Mouse (Mus musculus) limb, embryonic 15.5 days (tissue): ENCODE data around the gene Traip. TPM values are rescaled to one million over a fixed set of nuclear protein-coding genes. Genes with fewer than 3 reads are reported as not detected.
A peak's percentile ranks its signal among the peaks of the same experiment; 100 is the strongest.

ENCODE experiments used
- ATAC-seq: fragments of 200-750 bp; cut with Nextera tagmentation; 2 replicates; pipeline ENCODE4 v1.8.0; 2017; ENCODE audit warnings: low read depth, moderate TSS enrichment; ENCODE audit not compliant: insufficient number of reproducible peaks, low FRiP score, low TSS enrichment
- H3K27ac ChIP-seq: fragments of 300-500 bp; sonication (generic); 2 replicates; pipeline ENCODE4 v1.5.1; 2015; ENCODE audit warnings: moderate library complexity, mild to moderate bottlenecking, inconsistent platforms
- H3K27me3 ChIP-seq: fragments of 300-500 bp; sonication (generic); 2 replicates; pipeline ENCODE4 v1.6.1; 2015; ENCODE audit warnings: inconsistent platforms
- H3K36me3 ChIP-seq: fragments of 300-500 bp; sonication (generic); 2 replicates; pipeline ENCODE4 v1.6.1; 2015; ENCODE audit warnings: inconsistent platforms
- H3K4me1 ChIP-seq: fragments of 300-500 bp; sonication (generic); 2 replicates; pipeline ENCODE4 v1.6.1; 2015; ENCODE audit warnings: inconsistent platforms
- H3K4me2 ChIP-seq: fragments of 300-500 bp; sonication (generic); 2 replicates; pipeline ENCODE4 v1.6.1; 2015; ENCODE audit warnings: mild to moderate bottlenecking, inconsistent platforms
- H3K4me3 ChIP-seq: fragments of 300-500 bp; sonication (generic); 2 replicates; pipeline ENCODE4 v1.5.1; 2015; ENCODE audit warnings: mild to moderate bottlenecking, inconsistent platforms
- H3K9ac ChIP-seq: fragments of 300-500 bp; sonication (generic); 2 replicates; pipeline ENCODE4 v1.6.1; 2015; ENCODE audit warnings: inconsistent platforms
- H3K9me3 ChIP-seq: fragments of 300-500 bp; sonication (generic); 2 replicates; pipeline ENCODE4 v1.6.1; 2016; ENCODE audit warnings: inconsistent platforms
- WGBS: fragments of 180-500 bp; shearing (Covaris S2); methylation state at CpG from one replicate; pipeline ENCODE4 v1.1.7; 2015; 5-methylcytosine and 5-hydroxymethylcytosine counted together
- polyA plus RNA-seq: library from polyadenylated mRNA; unstranded; fragments of >200 nt; fragmentation: Nextera tagmentation; extraction: Ambion mirVana; gene quantifications from 2 replicates; pipeline ENCODE4 v1.2.1, GENCODE M21; 2015

Gene Traip
- polyA plus RNA-seq, 1 experiment from 2014 or later, result 19.5 TPM

- H3K4me2 ChIP-seq, result no peak overlapping the region
- no peak overlapping the region for H3K4me3 ChIP-seq
- H3K36me3 ChIP-seq, result peaks cover 29% of the 10 kb centered on the region; the same call in 1 of the 2 replicates
- no peak overlapping the region for H3K27ac ChIP-seq
- ATAC-seq, result no peak; the same call in 1 of the 2 replicates
- no peaks in the 10 kb centered on the region for H3K27me3 ChIP-seq
- peaks cover 11% of the 10 kb centered on the region for H3K4me1 ChIP-seq
- no peak overlapping the region for H3K9ac ChIP-seq
- no peaks in the 10 kb centered on the region for H3K9me3 ChIP-seq
- WGBS, result 31% methylated on average over 13 of the region's 13 CpGs
These were observed 31.9 kb upstream of the Traip start for GRCm38 (mm10) chr9:107917895-107918608.

DNA sequence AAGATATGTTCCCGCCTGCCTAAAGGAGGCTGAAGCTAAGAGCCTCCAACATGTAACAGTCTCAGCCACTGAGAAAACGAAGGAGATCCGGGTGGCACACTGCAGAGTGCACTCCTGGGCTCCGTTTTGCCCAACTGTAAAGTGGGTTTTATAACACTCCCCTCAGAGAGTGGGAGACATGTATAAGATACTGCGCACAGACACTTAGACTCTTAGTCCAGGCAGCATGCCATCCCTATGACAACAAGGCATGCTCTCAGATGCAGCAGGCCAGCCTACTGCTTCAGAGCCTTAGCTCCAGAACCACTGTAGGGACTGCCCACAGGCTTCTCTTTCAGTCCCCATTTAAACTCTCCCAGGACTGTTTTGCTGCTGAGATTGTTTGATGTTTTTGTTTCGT is 31.1 kb upstream of the Traip start:
- peaks cover 23% of the 10 kb centered on the region; the same call in 1 of the 2 replicates for H3K36me3 ChIP-seq
- H3K9ac ChIP-seq, result no peak overlapping the region
- H3K9me3 ChIP-seq, result no peaks in the 10 kb centered on the region
- H3K27me3 ChIP-seq, result no peaks in the 10 kb centered on the region
- no peak overlapping the region for H3K27ac ChIP-seq
- WGBS, result 76% methylated on average over 6 of the region's 6 CpGs
- no peak overlapping the region for H3K4me2 ChIP-seq
- peaks cover 13% of the 10 kb centered on the region for H3K4me1 ChIP-seq
- no peak for ATAC-seq
- no peak overlapping the region for H3K4me3 ChIP-seq

- no peak for ATAC-seq
- Histone ChIP-seq H3K27ac (no peak overlapping the region), H3K4me3 (no peak overlapping the region), H3K9me3 (no peaks in the 10 kb centered on the region), H3K27me3 (no peaks in the 10 kb centered on the region), H3K4me2 (no peak overlapping the region), H3K9ac (no peak overlapping the region), H3K36me3 (peaks cover 18% of the 10 kb centered on the region; the same call in 1 of the 2 replicates), H3K4me1 (peaks cover 18% of the 10 kb centered on the region)
- WGBS, result 84% methylated on average over 5 of the region's 5 CpGs
These were observed 30.5 kb upstream of the Traip start for GRCm38 (mm10) chr9:107919441-107919840.

DNA sequence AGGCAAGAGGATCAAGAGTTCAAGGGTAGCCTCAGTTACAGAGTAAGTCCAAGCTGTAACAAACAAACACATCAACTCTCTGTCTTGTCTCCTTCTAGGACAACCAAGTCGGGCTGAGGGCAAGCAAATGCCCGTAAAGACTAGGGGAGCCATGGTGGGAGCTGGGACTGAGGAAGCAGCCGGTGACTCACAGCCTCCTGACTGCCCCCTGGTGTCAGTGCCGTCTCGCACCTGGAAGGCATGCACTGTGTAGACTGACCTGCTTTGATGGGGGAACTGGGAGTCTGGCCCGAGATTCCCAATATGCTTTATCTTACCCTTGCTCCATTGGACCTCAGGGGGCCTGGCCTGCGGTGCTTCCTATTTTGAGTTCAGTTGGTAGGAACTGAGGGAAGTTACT is 26.9 kb upstream of the Traip start:
- no peak overlapping the region for H3K27ac ChIP-seq
- no peak overlapping the region for H3K4me2 ChIP-seq
- H3K27me3 ChIP-seq, result no peaks in the 10 kb centered on the region
- H3K9ac ChIP-seq, result no peak overlapping the region
- no peak for ATAC-seq
- H3K4me1 ChIP-seq, result peaks cover 12% of the 10 kb centered on the region
- H3K9me3 ChIP-seq, result no peaks in the 10 kb centered on the region
- 38% methylated on average over 7 of the region's 7 CpGs for WGBS
- H3K4me3 ChIP-seq, result no peak overlapping the region
- 0 out of 2 replicates have a peak, but pooled peaks cover 7% of the 10 kb centered on the region for H3K36me3 ChIP-seq

DNA sequence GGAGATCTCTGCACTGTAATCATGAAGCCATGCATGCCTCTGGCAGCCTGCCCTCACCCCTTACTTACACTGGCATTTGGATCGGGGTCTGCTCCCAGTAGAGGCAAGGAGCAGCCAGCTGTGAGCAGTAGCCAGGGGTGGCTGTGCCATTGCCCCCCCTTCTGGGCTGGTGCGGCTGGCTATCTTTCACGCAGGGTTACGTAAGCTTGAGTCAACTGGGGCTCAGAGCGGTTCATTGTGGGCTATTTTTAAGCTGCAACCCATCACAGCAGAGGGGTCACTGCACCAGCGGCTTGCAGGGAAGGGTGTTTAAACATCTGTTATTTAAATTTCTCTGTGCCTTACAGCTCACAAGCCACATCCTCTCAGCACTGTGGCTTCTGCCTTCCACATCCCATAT is 26.0 kb upstream of the Traip start:
- H3K27ac ChIP-seq, result peak overlapping the region; percentile 54; the same call in 1 of the 2 replicates
- no peaks in the 10 kb centered on the region for H3K27me3 ChIP-seq
- 50% methylated on average over 6 of the region's 6 CpGs for WGBS
- no peak overlapping the region for H3K4me2 ChIP-seq
- peaks cover 7% of the 10 kb centered on the region; the same call in 1 of the 2 replicates for H3K4me1 ChIP-seq
- no peak for ATAC-seq
- H3K9ac ChIP-seq, result no peak overlapping the region
- H3K36me3 ChIP-seq, result 0 out of 2 replicates have a peak, but pooled peaks cover 7% of the 10 kb centered on the region
- H3K4me3 ChIP-seq, result no peak overlapping the region
- H3K9me3 ChIP-seq, result no peaks in the 10 kb centered on the region

DNA sequence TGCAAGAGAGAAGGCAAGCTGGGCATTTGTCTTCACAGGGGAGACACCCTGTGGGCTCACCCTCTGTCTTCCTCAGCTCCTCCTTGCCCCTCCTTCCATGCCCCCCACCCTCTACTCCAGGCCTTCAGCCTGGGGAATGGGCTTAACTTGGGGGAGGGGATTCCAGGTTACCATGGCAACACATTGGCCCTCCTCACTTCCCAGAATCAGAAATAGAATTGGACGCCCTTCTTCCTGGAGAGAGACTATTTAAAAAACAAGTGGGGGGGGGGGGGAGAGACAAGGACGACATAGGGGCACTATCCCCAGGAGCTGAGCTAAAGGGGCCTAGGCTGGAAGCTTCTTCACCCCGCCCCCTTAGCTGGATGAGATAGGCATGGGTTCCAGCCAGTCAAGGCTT is 24.7 kb upstream of the Traip start:
- H3K4me1 ChIP-seq, result peaks cover 7% of the 10 kb centered on the region; the same call in 1 of the 2 replicates
- no peaks in the 10 kb centered on the region for H3K27me3 ChIP-seq
- H3K27ac ChIP-seq, result no peak overlapping the region
- ATAC-seq, result no peak
- H3K9me3 ChIP-seq, result no peaks in the 10 kb centered on the region
- no peak overlapping the region for H3K4me2 ChIP-seq
- H3K4me3 ChIP-seq, result no peak overlapping the region
- no peaks in the 10 kb centered on the region for H3K36me3 ChIP-seq
- H3K9ac ChIP-seq, result no peak overlapping the region
- WGBS, result 45% methylated on average over 3 of the region's 3 CpGs

DNA sequence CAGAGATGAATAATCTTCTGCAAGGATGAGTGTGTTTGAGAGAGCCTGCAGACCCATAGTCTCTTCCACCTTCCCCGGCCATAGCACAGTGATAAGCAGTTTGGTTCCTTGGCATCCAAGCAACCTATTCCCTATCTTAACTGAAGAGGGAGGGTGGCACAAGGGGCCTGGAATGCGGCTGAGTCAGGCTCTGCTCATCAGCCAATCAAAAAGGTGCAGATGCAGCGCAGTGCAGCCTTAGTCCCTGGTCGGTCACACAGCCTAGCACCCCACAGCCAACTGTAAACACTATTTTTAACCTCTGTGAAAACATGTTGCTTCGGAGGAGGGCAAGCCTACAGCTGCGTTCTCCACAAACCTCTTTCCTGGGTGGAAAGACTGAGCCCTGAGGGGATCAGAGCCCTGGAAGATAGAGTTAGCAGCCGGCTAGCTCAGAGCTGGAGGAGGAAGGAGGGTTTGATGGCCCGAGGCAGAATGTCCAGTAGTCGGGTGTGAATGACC is 23.0 kb upstream of the Traip start:
- H3K27ac ChIP-seq, result no peak overlapping the region

GRCm38 (mm10) chr9:107927749-107928148 is 22.2 kb upstream of the Traip start:
- Histone ChIP-seq H3K9ac (no peak overlapping the region), H3K27me3 (no peaks in the 10 kb centered on the region), H3K36me3 (no peaks in the 10 kb centered on the region), H3K9me3 (no peaks in the 10 kb centered on the region), H3K4me1 (peaks cover 7% of the 10 kb centered on the region; the same call in 1 of the 2 replicates), H3K4me2 (no peak overlapping the region), H3K27ac (no peak overlapping the region), H3K4me3 (no peak overlapping the region)
- ATAC-seq, result no peak
- 81% methylated on average over 5 of the region's 5 CpGs for WGBS

More for the DNA sequence above, 23.0 kb upstream of the Traip start:
- H3K9me3 ChIP-seq, result no peaks in the 10 kb centered on the region
- H3K4me2 ChIP-seq, result no peak overlapping the region
- H3K4me1 ChIP-seq, result peaks cover 7% of the 10 kb centered on the region; the same call in 1 of the 2 replicates
- no peak overlapping the region for H3K4me3 ChIP-seq
- H3K27me3 ChIP-seq, result no peaks in the 10 kb centered on the region
- no peaks in the 10 kb centered on the region for H3K36me3 ChIP-seq
- no peak for ATAC-seq
- 38% methylated on average over 9 of the region's 9 CpGs for WGBS
- no peak overlapping the region for H3K9ac ChIP-seq

- no peak within 1 kb of the TSS for H3K27ac ChIP-seq
- no peaks in the 10 kb centered on the region for H3K27me3 ChIP-seq
- no peak within 1 kb of the TSS for H3K4me3 ChIP-seq
- no peak for ATAC-seq
- no peak within 1 kb of the TSS for H3K9ac ChIP-seq
- H3K4me1 ChIP-seq, result peaks cover 7% of the 10 kb centered on the region; the same call in 1 of the 2 replicates
- no peaks in the 10 kb centered on the region for H3K36me3 ChIP-seq
- no peaks in the 10 kb centered on the region for H3K9me3 ChIP-seq
- H3K4me2 ChIP-seq, result no peak within 1 kb of the TSS
- 77% methylated on average over 3 of the region's 3 CpGs for WGBS
These were observed 21.8 kb upstream of the Traip start, which contains the start of gene Actl11 for GRCm38 (mm10) chr9:107928169-107928568. Actl11 (plus strand) TSS chr9:107928469.

DNA sequence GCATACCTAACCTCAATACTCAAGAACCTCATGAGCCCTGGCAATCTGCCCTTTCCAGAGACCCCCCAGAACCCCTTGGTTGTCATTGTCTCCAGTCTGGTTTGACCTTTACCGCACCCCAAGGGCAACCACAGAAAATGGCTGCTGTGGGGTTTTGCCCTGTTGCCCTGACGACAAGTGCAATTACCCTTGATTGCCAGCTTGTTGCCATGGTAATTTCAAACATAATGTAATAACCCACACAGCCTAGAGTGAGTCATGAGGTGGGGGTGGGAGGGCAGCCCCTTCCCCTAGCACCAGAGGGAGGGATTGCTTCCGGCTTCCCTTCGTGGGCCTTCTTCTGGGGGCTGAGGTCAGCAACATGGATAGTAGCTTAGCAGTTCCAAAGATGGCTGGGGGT is 17.7 kb upstream of the Traip start:
- no peak overlapping the region for H3K27ac ChIP-seq
- no peak overlapping the region for H3K4me2 ChIP-seq
- WGBS, result 67% methylated on average over 4 of the region's 4 CpGs
- H3K27me3 ChIP-seq, result peaks cover 17% of the 10 kb centered on the region
- no peak overlapping the region for H3K4me3 ChIP-seq
- peaks cover 14% of the 10 kb centered on the region for H3K4me1 ChIP-seq
- no peak overlapping the region for H3K9ac ChIP-seq
- H3K9me3 ChIP-seq, result no peaks in the 10 kb centered on the region
- ATAC-seq, result no peak
- H3K36me3 ChIP-seq, result no peaks in the 10 kb centered on the region

DNA sequence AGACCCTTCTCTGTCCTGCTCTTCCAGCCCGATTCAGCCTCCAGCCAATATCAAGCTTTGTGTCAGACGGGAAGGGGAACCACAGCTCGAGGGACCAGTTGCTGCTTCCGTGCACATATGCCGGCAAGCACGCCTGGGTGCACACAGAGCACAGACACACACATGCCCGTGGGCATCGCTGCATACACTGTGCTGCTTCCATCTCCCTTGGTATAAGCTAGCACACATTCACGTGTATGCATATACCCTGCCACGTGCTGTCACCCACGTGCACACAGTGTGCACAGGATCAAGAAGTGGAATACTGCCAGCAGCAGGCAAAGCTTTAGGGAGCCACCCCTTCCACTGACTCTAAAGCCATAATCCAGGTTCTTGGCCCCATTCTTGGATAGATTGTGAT is 15.8 kb upstream of the Traip start:
- no peak overlapping the region for H3K9ac ChIP-seq
- no peak for ATAC-seq
- 84% methylated on average over 11 of the region's 11 CpGs for WGBS
- H3K27ac ChIP-seq, result no peak overlapping the region
- H3K4me2 ChIP-seq, result no peak overlapping the region
- no peak overlapping the region for H3K4me3 ChIP-seq
- no peaks in the 10 kb centered on the region for H3K9me3 ChIP-seq
- no peaks in the 10 kb centered on the region for H3K36me3 ChIP-seq
- peaks cover 20% of the 10 kb centered on the region for H3K27me3 ChIP-seq
- H3K4me1 ChIP-seq, result peaks cover 14% of the 10 kb centered on the region

GRCm38 (mm10) chr9:107935374-107935773 is 14.6 kb upstream of the Traip start, which contains the start of gene Camkv:
Camkv (plus strand) TSS chr9:107935674.
- no peak for ATAC-seq
- Histone ChIP-seq H3K9ac (peak within 1 kb of the TSS; percentile 55), H3K27me3 (peaks cover 20% of the 10 kb centered on the region), H3K36me3 (no peaks in the 10 kb centered on the region), H3K4me1 (peaks cover 14% of the 10 kb centered on the region), H3K9me3 (no peaks in the 10 kb centered on the region), H3K4me3 (peak within 1 kb of the TSS; percentile 53), H3K4me2 (peak within 1 kb of the TSS; percentile 97), H3K27ac (no peak within 1 kb of the TSS)
- 4% methylated on average over 3 of the region's 3 CpGs for WGBS
